Mouse (Mus musculus) colon, adult 2 months (tissue): Measurements from ENCODE around the gene Defb23. TPM values are rescaled to one million over a fixed set of nuclear protein-coding genes. Genes with fewer than 3 reads are reported as not detected.

ENCODE experiments used
- polyA plus RNA-seq: library from polyadenylated mRNA; depleted of rRNA; stranded (reverse); fragments of >200 nt; gene quantifications from 2 replicates; pipeline ENCODE4 v1.2.3, GENCODE M21; 2012; rRNA removed

Defb23 gene
- polyA plus RNA-seq: not detected in 2 replicates

DNA sequence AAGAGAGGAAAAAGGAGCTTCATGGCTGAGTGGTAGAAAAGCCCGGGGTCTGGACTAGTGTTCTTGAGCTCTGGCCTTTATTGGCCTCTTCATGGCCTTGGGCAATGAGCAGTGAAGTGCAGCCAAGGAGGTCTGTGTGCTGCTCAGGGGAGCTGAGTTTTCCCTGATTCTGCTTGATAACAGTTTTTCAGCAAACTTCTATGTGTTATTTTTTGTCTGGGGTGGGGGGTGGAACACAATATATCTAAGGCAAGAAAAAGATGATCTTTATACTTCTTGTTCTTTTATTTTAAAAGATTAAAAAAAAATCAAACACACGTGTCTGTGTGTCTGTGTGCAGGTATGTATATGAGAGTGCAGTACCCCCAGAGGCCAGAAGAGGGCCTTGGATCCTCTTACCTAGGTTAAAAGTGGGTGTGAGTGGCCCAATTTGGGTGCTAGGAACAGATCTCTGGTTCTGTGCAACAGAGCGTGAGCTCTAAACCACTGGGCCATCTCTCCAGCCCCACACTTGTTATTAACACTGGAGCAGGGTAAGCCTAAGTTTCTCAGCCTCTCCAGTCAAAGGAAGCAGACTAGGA lies at the start of gene Defb23:
Gene Defb23 (minus strand): TSS at position 51 of the 581 bp plus-strand sequence.

DNA sequence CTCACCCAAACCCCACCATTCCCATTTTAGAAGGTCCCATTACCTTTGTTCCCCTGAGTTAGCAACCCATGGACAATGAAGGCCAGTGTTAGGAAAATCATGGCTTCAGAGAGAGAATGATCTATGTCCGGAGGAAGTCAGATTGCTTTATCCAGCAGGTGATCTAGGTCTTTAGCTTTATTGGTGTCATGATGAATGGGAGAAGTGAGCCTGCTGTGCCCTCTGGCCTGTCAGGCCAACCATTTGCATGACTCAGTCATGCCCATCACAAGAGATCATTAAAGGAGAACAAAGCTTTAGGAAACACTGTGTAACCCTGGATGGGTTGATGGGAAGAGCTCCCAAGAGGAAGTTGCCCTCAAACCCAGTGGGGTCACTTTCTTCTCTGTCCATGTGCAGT lies 47.2 kb upstream of the Defb23 start, which contains the start of gene Defb26:
Gene Defb26 (minus strand): TSS at position 101 of the 400 bp plus-strand sequence.

DNA sequence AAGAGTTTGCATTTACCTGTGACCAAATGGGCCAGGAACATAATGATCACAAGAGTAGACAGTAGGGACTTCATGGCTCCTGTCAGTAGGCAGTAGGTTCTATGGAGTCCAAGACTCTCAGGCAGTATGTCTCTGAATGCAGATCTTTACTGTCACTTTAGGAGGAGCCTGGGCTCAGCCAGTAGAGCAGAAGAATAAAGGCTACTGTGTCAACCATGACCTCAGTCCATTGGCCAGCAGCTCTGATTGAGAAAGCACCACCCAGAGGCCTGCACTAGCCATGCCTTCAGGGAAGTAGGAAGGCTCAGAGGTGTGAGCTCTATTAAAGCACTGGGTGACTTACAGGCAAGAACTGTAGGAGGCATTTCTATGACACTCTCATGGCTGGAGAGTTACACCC lies 25.6 kb upstream of the Defb23 start, which contains the start of gene Defb22:
Gene Defb22 (minus strand): TSS at position 101 of the 400 bp plus-strand sequence.

DNA sequence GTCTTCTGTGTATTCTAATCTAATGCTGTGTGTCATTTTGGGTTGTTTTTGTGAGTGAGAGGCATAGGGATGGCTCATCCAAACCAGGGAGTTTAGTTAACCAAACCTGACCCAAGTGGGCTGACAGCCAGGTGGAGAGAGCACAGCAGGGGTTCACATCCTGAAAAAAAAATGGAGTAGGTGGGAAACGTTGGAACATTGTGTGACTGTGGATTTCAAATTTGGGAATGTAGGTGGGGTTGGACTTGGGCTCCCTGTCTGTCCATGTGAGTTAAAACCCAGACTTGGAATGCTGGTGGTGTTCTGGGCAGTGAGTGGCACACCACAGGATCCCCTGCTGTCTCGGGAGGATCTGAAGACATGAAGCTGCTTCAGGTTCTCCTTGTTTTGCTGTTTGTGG lies 12.3 kb upstream of the Defb23 start, which contains the start of gene Defb20:
Gene Defb20 (plus strand): TSS at position 301 of the 400 bp plus-strand sequence.

DNA sequence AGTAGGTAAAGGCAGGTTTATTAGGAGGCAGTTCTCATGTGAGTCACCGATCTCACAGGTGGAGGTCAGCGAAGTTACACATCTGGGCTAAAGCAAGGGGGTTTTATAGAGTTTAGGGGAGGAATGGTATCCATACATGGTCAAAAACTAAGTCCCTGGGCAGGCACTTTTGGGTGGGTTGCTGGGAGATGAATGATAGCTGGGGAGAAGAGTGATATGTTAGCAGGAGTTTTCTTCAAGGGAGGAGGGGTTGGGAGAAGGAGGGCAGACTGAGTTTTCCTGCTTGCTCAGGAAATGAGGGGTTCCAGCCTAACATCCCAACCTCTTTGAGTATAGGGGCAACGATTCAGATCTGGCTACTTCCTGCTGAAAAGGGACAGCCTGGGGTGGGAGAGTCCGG lies 49.1 kb downstream of the Defb23 start, which contains the start of gene 6820408C15Rik:
Gene 6820408C15Rik (plus strand): TSS at position 301 of the 400 bp plus-strand sequence.

DNA sequence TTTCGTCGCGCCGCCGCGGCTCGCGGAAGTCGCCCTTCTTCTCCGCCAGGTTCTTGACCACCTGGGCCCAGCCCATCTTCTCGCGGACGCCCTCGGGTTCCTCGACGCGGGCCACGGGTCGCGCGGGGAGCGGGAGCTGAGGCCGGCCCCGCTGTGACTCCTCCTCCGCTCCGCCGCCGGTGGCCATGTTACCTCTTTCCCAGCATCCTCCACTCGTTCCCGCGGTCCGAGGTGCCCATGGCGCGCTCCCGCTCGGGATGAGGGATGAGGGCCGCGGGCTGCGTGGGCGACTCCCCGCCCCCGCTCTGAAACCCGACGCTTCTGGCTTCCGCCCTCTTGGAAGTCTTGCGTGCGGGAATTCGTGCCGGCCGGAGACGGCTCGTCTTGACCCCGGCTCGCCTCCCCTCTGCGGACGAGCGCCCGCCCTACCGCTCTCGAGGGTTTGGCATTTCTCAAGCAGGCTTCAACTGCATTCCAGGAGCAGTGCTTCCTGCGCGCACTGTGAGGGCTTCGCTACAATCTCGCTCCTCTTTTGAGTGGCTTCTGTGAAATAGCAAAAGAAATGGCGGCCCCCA lies 49.7 kb downstream of the Defb23 start, which contains the start of gene Zcchc3:
Gene Zcchc3 (minus strand): TSS at position 437 of the 575 bp plus-strand sequence.

Other genes starting within 250 kb of the Defb23 start
- gene Csnk2a1, start 237.8 kb downstream of the Defb23 start, polyA plus RNA-seq: 12.2 and 13.8 TPM in 2 replicates
- 56.0 and 62.7 TPM in 2 replicates for gene Tbc1d20, start 170.8 kb downstream of the Defb23 start, polyA plus RNA-seq
- gene Rbck1, start 132.0 kb downstream of the Defb23 start, polyA plus RNA-seq: 239 and 263 TPM in 2 replicates
- 0.86 and 1.2 TPM in 2 replicates for gene Trib3, start 120.6 kb downstream of the Defb23 start, polyA plus RNA-seq
- 0.73 and 0.76 TPM in 2 replicates for gene Nrsn2, start 88.0 kb downstream of the Defb23 start, polyA plus RNA-seq
- gene Sox12, start 66.6 kb downstream of the Defb23 start, polyA plus RNA-seq: 4.1 and 4.9 TPM in 2 replicates
- 2.9 and 4.2 TPM in 2 replicates for gene Zcchc3, start 49.6 kb downstream of the Defb23 start, polyA plus RNA-seq
- gene 6820408C15Rik, start 49.0 kb downstream of the Defb23 start, polyA plus RNA-seq: not detected in 2 replicates
- not detected in 2 replicates for gene Defb20, start 12.4 kb upstream of the Defb23 start, polyA plus RNA-seq
- gene Defb22, start 25.5 kb upstream of the Defb23 start, polyA plus RNA-seq: not detected in 2 replicates
- gene Defb26, start 47.1 kb upstream of the Defb23 start, polyA plus RNA-seq: not detected in 2 replicates
- gene Defb28, start 53.6 kb upstream of the Defb23 start, polyA plus RNA-seq: not detected in 2 replicates
- not detected in 2 replicates for gene Defb29, start 75.5 kb upstream of the Defb23 start, polyA plus RNA-seq
- not detected in 2 replicates for gene Gm17416, start 104.7 kb upstream of the Defb23 start, polyA plus RNA-seq
- gene Defb21, start 108.1 kb upstream of the Defb23 start, polyA plus RNA-seq: not detected in 2 replicates
- gene Defb19, start 115.7 kb upstream of the Defb23 start, polyA plus RNA-seq: not detected in 2 replicates
- 0.51 TPM in 1 of 2 replicates, not detected in the other for gene Defb45, start 134.8 kb upstream of the Defb23 start, polyA plus RNA-seq
- 0.35 TPM in 1 of 2 replicates, not detected in the other for gene Defb36, start 139.7 kb upstream of the Defb23 start, polyA plus RNA-seq
- gene Defb25, start 158.4 kb upstream of the Defb23 start, polyA plus RNA-seq: not detected in 2 replicates
- 11.0 and 13.3 TPM in 2 replicates for gene Rem1, start 162.3 kb upstream of the Defb23 start, polyA plus RNA-seq
- 166 and 184 TPM in 2 replicates for gene H13, start 204.8 kb upstream of the Defb23 start, polyA plus RNA-seq
- gene Mcts2, start 222.4 kb upstream of the Defb23 start, polyA plus RNA-seq: 2.8 and 3.4 TPM in 2 replicates